Mouse (Mus musculus): ENCODE measurements around the gene Atp2c2. TPM values are rescaled to one million over a fixed set of nuclear protein-coding genes. Genes with fewer than 3 reads are reported as not detected.
A peak's percentile ranks its signal among the peaks of the same experiment; 100 is the strongest.

The Atp2c2 gene
- polyA plus RNA-seq, 1 experiment from 2014 or later, result 2.4 TPM

GRCm38 (mm10) chr8:119675457-119675856 is 24.4 kb upstream of the Atp2c2 start:
- ATAC-seq, result no peak
- no peak for TF ChIP-seq CTCF (IDR thresholded peaks at IDR 0.05; ENCODE audit: low read depth)
- WGBS, result 90% methylated on average over 5 of the region's 5 CpGs
- Histone ChIP-seq H3K9ac (ENCODE audit: low read depth, low read length) (no peak overlapping the region), H3K4me2 (replicated peaks; ENCODE audit: low read depth) (no peak overlapping the region), H3K27ac (ENCODE audit: low read depth, low read length) (no peak overlapping the region), H3K4me1 (replicated peaks; ENCODE audit: control insufficient read depth, insufficient read depth, low read length) (peaks cover 5% of the 10 kb centered on the region; the same call in 1 of the 2 replicates), H3K36me3 (ENCODE audit: control insufficient read depth, insufficient read depth) (no peaks in the 10 kb centered on the region; the same call in 1 of the 2 replicates), H3K4me3 (ENCODE audit: low read depth, low read length) (no peak overlapping the region), H3K27me3 (replicated peaks; ENCODE audit: control insufficient read depth, insufficient read depth, low read length) (no peaks in the 10 kb centered on the region), H3K9me3 (ENCODE audit: control insufficient read depth) (no peaks in the 10 kb centered on the region)

GRCm38 (mm10) chr8:119676389-119676788 is 23.4 kb upstream of the Atp2c2 start:
- no peaks in the 10 kb centered on the region for H3K9me3 ChIP-seq (ENCODE audit: control insufficient read depth)
- H3K27ac ChIP-seq (ENCODE audit: low read depth, low read length), result no peak overlapping the region
- no peak overlapping the region for H3K9ac ChIP-seq (ENCODE audit: low read depth, low read length)
- H3K4me1 ChIP-seq (replicated peaks; ENCODE audit: control insufficient read depth, insufficient read depth, low read length), result no peaks in the 10 kb centered on the region
- H3K4me2 ChIP-seq (replicated peaks; ENCODE audit: low read depth), result no peak overlapping the region
- peak; percentile 98 for TF ChIP-seq CTCF (IDR thresholded peaks at IDR 0.05; ENCODE audit: low read depth)
- H3K36me3 ChIP-seq (ENCODE audit: control insufficient read depth, insufficient read depth), result no peaks in the 10 kb centered on the region; the same call in 1 of the 2 replicates
- no peaks in the 10 kb centered on the region for H3K27me3 ChIP-seq (replicated peaks; ENCODE audit: control insufficient read depth, insufficient read depth, low read length)
- no peak overlapping the region for H3K4me3 ChIP-seq (ENCODE audit: low read depth, low read length)
- ATAC-seq, result peak; percentile 41; the same call in 1 of the 2 replicates
- WGBS, result 9% methylated on average over 8 of the region's 8 CpGs

- Histone ChIP-seq H3K9ac (ENCODE audit: low read depth, low read length) (peak overlapping the region; percentile 1; the same call in 1 of the 2 replicates), H3K36me3 (ENCODE audit: control insufficient read depth, insufficient read depth) (no peaks in the 10 kb centered on the region; the same call in 1 of the 2 replicates), H3K27me3 (replicated peaks; ENCODE audit: control insufficient read depth, insufficient read depth, low read length) (no peaks in the 10 kb centered on the region), H3K4me3 (ENCODE audit: low read depth, low read length) (0 out of 2 replicates have a peak overlapping the region, but pooled peaks have one; percentile 3), H3K4me2 (replicated peaks; ENCODE audit: low read depth) (peak overlapping the region; percentile 35; the same call in 1 of the 2 replicates), H3K9me3 (ENCODE audit: control insufficient read depth) (no peaks in the 10 kb centered on the region), H3K27ac (ENCODE audit: low read depth, low read length) (no peak overlapping the region), H3K4me1 (replicated peaks; ENCODE audit: control insufficient read depth, insufficient read depth, low read length) (no peaks in the 10 kb centered on the region)
- 15% methylated on average over 18 of the region's 18 CpGs for WGBS
- ATAC-seq, result no peak
- peak; percentile 82 for TF ChIP-seq CTCF (IDR thresholded peaks at IDR 0.05; ENCODE audit: low read depth)
Measured at GRCm38 (mm10) chr8:119678138-119678843, 21.5 kb upstream of the Atp2c2 start.

GRCm38 (mm10) chr8:119679184-119679583 is 20.6 kb upstream of the Atp2c2 start:
- H3K27me3 ChIP-seq (replicated peaks; ENCODE audit: control insufficient read depth, insufficient read depth, low read length), result no peaks in the 10 kb centered on the region
- ATAC-seq, result 0 out of 2 replicates have a peak, but pooled peaks have one; percentile 9
- H3K4me1 ChIP-seq (replicated peaks; ENCODE audit: control insufficient read depth, insufficient read depth, low read length), result no peaks in the 10 kb centered on the region
- H3K9ac ChIP-seq (ENCODE audit: low read depth, low read length), result no peak overlapping the region
- no peak overlapping the region for H3K4me3 ChIP-seq (ENCODE audit: low read depth, low read length)
- WGBS, result 74% methylated on average over 14 of the region's 14 CpGs
- TF ChIP-seq CTCF (IDR thresholded peaks at IDR 0.05; ENCODE audit: low read depth), result no peak
- no peak overlapping the region for H3K4me2 ChIP-seq (replicated peaks; ENCODE audit: low read depth)
- no peaks in the 10 kb centered on the region for H3K9me3 ChIP-seq (ENCODE audit: control insufficient read depth)
- H3K36me3 ChIP-seq (ENCODE audit: control insufficient read depth, insufficient read depth), result no peaks in the 10 kb centered on the region; the same call in 1 of the 2 replicates
- no peak overlapping the region for H3K27ac ChIP-seq (ENCODE audit: low read depth, low read length)

- Histone ChIP-seq H3K27ac (ENCODE audit: low read depth, low read length) (no peak overlapping the region), H3K4me2 (replicated peaks; ENCODE audit: low read depth) (no peak overlapping the region), H3K27me3 (replicated peaks; ENCODE audit: control insufficient read depth, insufficient read depth, low read length) (no peaks in the 10 kb centered on the region), H3K9me3 (ENCODE audit: control insufficient read depth) (no peaks in the 10 kb centered on the region), H3K4me3 (ENCODE audit: low read depth, low read length) (no peak overlapping the region), H3K4me1 (replicated peaks; ENCODE audit: control insufficient read depth, insufficient read depth, low read length) (no peaks in the 10 kb centered on the region), H3K9ac (ENCODE audit: low read depth, low read length) (no peak overlapping the region), H3K36me3 (ENCODE audit: control insufficient read depth, insufficient read depth) (no peaks in the 10 kb centered on the region)
- ATAC-seq, result no peak
- no peak for TF ChIP-seq CTCF (IDR thresholded peaks at IDR 0.05; ENCODE audit: low read depth)
- WGBS, result 72% methylated on average over 6 of the region's 6 CpGs
Measured at GRCm38 (mm10) chr8:119690602-119691001, 9.2 kb upstream of the Atp2c2 start.

- H3K4me3 ChIP-seq (ENCODE audit: low read depth, low read length), result no peak overlapping the region
- H3K27ac ChIP-seq (ENCODE audit: low read depth, low read length), result no peak overlapping the region
- WGBS, result 65% methylated on average over 4 of the region's 4 CpGs
- ATAC-seq, result no peak
- H3K4me1 ChIP-seq (replicated peaks; ENCODE audit: control insufficient read depth, insufficient read depth, low read length), result no peaks in the 10 kb centered on the region
- H3K27me3 ChIP-seq (replicated peaks; ENCODE audit: control insufficient read depth, insufficient read depth, low read length), result no peaks in the 10 kb centered on the region
- H3K4me2 ChIP-seq (replicated peaks; ENCODE audit: low read depth), result no peak overlapping the region
- no peaks in the 10 kb centered on the region for H3K36me3 ChIP-seq (ENCODE audit: control insufficient read depth, insufficient read depth)
- TF ChIP-seq CTCF (IDR thresholded peaks at IDR 0.05; ENCODE audit: low read depth), result no peak
- no peak overlapping the region for H3K9ac ChIP-seq (ENCODE audit: low read depth, low read length)
- H3K9me3 ChIP-seq (ENCODE audit: control insufficient read depth), result no peaks in the 10 kb centered on the region
Measured at GRCm38 (mm10) chr8:119691989-119692388, 7.8 kb upstream of the Atp2c2 start.
